Mouse (Mus musculus) cerebellum, adult 11 months (tissue): ENCODE data around the gene Trpv4.

Experiments
- DNase-seq: peaks from one replicate; pipeline ENCODE4 v3.0.0; 2022

The Trpv4 gene

GRCm38 (mm10) chr5:114588416-114588815 is 69.8 kb downstream of the Trpv4 start:
- no peak for DNase-seq

DNA sequence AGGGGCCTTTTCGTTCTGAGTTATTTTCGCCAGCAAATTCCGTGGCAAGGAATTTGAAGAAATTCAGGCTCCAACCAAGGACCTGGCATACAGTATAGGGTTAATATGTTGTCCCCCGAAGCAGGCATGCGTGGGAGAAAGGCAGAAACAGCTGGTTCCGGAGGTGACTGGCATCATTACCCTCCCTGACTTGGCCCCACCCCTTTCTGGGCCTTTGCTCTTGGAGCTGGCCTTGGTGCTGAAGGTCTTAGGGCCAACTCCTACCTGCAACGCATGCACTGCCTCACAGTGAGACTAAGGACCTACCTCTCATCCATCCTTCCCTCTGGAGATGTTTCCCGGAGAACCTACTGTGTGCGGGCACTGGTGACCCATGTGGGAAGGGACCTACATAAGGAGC is 70.3 kb downstream of the Trpv4 start:
- no peak for DNase-seq

DNA sequence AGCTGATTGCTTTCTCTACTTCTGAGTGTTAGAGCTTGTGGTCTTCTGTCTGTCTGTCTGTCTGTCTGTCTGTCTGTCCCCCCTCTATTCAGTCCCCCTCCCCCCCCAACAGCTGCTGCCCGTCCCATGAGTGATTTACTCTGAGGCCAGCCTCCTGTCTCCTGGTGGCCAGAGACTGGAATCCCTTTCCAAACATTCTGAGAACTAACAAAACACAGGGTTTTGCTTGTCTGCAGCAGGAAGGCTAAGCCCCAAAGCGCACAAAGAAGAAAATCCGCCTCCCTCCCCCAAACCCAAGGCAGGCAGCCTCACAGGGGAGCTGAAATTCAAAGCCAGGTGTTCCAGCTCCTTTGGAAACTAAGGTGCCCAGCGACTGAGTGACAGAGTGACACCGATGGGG is 72.5 kb downstream of the Trpv4 start:
- DNase-seq, result no peak

GRCm38 (mm10) chr5:114584293-114585104 is 73.7 kb downstream of the Trpv4 start:
- DNase-seq, result no peak

DNA sequence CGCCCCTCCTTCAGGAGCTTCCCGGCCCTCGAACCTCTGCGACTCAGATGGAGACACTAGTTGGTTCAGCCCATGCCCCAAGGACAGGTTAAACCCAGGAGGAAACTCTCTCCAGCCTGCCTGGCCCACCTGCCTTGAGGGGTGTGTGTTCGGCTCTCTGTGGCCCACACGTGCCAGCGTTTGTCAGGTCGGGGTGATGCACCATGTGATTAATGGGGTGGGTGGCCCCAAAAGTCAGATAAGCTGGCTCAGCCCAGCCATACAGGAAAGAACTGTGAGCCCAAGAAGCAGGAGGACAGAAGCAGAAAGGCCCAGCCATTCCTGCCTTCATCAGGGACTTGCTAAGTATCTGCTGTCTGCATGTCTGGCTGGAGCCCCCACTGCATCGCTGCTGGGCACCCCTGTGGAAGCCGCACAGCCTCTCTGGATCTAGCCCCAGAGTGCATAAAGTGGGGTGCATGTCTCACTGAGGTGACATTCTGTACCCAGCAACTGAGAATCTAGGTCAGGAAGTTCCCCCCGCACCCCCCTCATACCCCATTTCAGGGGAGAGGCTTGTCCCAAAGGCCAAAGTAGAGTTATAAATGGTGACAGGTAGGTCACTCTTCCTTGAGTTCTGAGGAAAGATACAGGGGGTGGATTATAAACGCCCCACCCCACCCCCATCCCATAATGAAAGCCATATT is 74.6 kb downstream of the Trpv4 start:
- DNase-seq, result no peak

GRCm38 (mm10) chr5:114583046-114583445 is 75.2 kb downstream of the Trpv4 start:
- no peak for DNase-seq

- DNase-seq, result no peak
Observed at GRCm38 (mm10) chr5:114581486-114581885, 76.7 kb downstream of the Trpv4 start.

- DNase-seq, result no peak
Observed at GRCm38 (mm10) chr5:114579714-114580357, 78.4 kb downstream of the Trpv4 start.

DNA sequence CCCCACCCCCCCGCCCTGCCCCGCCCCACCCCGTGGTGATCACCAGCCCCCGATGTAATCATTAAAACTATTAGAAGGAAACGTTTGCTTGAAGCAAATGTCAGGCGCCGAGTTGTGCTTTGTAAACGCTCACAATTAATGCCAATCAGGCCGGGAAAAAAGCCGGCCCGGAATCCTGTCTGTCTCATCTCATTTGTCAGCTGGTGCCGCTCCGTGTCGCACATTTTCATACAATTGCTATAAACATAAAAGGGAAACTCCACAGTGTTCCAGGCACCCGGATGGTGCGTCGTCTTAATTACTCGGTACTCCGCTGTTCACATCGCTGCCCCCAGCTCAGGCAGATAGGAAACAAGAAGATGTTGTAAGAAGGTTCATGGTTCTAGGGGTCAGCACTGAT is 79.9 kb downstream of the Trpv4 start:
- no peak for DNase-seq

- no peak for DNase-seq
Observed at GRCm38 (mm10) chr5:114575986-114576605, 82.1 kb downstream of the Trpv4 start.

GRCm38 (mm10) chr5:114575530-114575929 is 82.7 kb downstream of the Trpv4 start:
- DNase-seq, result peak; percentile 39

GRCm38 (mm10) chr5:114575010-114575409 is 83.2 kb downstream of the Trpv4 start:
- no peak for DNase-seq

DNA sequence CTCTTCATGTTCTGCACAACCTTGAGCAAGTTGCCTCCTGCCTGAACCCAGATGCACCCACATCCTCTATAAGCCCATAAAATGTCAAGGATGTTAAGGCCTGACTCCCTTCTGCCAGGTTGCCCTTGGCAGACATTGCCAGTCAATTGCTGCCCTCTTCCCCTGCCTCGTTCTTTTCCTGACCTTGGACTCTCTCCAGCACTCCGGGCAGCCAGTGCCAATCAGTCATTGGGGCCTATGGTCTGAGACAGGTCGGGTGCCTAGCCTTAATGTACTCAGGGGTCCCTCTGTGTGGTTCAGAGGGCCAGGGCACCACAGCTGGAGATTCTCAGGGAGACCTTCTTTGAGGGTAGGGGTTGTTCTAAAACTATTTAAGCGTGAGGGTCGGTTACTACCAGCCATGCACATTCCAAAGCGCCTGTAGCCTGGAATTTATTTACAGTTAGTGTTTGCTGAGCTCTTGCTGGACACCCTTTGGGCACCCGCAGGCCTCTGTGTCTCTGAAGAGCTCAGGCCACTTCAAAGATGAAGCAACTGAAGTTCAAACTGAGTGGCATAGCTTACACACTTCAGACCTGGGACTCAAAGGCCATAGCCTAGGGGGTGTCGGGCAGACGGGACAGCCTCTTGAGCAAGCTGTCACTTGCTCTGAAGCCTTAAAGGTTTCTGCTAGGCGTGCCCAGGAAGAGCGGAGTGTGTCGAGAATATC is 84.1 kb downstream of the Trpv4 start:
- no peak for DNase-seq

- no peak for DNase-seq
Observed at GRCm38 (mm10) chr5:114572997-114573396, 85.2 kb downstream of the Trpv4 start.
